Mouse (Mus musculus): Measurements from ENCODE around the gene Mtus2. TPM values are rescaled to one million over a fixed set of nuclear protein-coding genes. Genes with fewer than 3 reads are reported as not detected.
"Not testable (repeated sequence)": the region's sequence is repeated elsewhere in the genome, so short reads cannot be mapped to it uniquely, and the experiment has no call there.

Gene Mtus2
- polyA plus RNA-seq, 1 experiment from 2014 or later, result 27.7 TPM

DNA sequence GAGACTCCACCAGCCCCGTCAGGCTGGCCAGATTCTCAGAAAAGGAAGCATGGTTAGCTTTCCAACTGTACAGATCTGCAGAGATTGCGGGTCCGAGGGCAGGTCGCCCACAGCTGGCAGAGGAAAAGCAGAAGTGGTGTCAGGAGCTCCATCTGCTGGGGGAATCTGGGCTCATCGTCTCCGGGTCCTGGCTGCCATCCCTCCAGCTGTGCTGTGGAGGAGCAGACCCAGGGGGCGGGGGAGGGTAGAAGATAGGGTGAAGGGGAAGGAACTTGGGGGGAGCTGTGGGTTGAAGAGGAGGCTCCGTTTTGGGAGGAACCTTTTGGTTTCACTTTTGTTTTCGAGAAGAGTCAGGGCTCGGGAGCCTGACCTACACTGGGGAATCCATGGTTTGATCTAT, 353.7 kb downstream of the Mtus2 start:
- no peak for ATAC-seq (replicated peaks; ENCODE audit: low FRiP score, low TSS enrichment, low read depth)
- Histone ChIP-seq H3K27ac (ENCODE audit: low read depth) (no peak overlapping the region), H3K4me2 (ENCODE audit: low read length) (no peak overlapping the region), H3K27me3 (replicated peaks; ENCODE audit: control insufficient read depth, insufficient read depth, low read length) (no peaks in the 10 kb centered on the region), H3K4me3 (ENCODE audit: low read depth, low read length) (no peak overlapping the region), H3K9ac (ENCODE audit: low read length) (no peak overlapping the region), H3K4me1 (replicated peaks; ENCODE audit: control insufficient read depth, insufficient read depth, low read length) (no peaks in the 10 kb centered on the region), H3K36me3 (ENCODE audit: control insufficient read depth, insufficient read depth, low read length) (no peaks in the 10 kb centered on the region; the same call in 1 of the 2 replicates), H3K9me3 (ENCODE audit: control insufficient read depth, low read length) (no peaks in the 10 kb centered on the region)
- 62% methylated on average over 10 of the region's 10 CpGs for WGBS
- DNase-seq (ENCODE audit: low spot score), result no peak

- Histone ChIP-seq H3K27me3 (replicated peaks; ENCODE audit: control insufficient read depth, insufficient read depth, low read length) (no peaks in the 10 kb centered on the region), H3K9me3 (ENCODE audit: control insufficient read depth, low read length) (no peaks in the 10 kb centered on the region), H3K36me3 (ENCODE audit: control insufficient read depth, insufficient read depth, low read length) (no peaks in the 10 kb centered on the region), H3K4me3 (ENCODE audit: low read depth, low read length) (no peak overlapping the region), H3K9ac (ENCODE audit: low read length) (no peak overlapping the region), H3K4me2 (ENCODE audit: low read length) (no peak overlapping the region), H3K4me1 (replicated peaks; ENCODE audit: control insufficient read depth, insufficient read depth, low read length) (no peaks in the 10 kb centered on the region), H3K27ac (ENCODE audit: low read depth) (no peak overlapping the region)
- DNase-seq (ENCODE audit: low spot score), result no peak
- no peak for ATAC-seq (replicated peaks; ENCODE audit: low FRiP score, low TSS enrichment, low read depth)
- 59% methylated on average over 2 of the region's 2 CpGs for WGBS
These were observed 355.3 kb downstream of the Mtus2 start for GRCm38 (mm10) chr5:148312443-148312842.

DNA sequence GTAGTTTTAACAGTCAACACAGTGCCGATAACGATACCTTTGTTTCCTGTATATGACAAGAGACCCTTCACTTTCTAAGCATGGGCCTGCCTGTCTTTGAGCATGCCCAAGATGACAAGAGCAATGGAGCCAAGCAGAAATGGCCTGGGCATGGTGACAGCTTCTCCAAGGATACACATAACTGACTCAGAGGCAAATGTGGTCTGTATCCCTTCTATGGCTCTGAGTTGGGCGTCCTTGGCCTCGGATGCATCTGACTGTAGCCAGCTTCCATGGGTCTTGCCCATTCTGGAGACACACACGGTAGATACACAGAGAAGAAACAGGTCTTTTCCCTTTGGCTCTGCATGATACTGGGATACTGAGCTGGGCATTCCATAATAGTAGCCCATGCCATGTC, 357.8 kb downstream of the Mtus2 start:
- Histone ChIP-seq H3K9me3 (ENCODE audit: control insufficient read depth, low read length) (no peaks in the 10 kb centered on the region), H3K4me3 (ENCODE audit: low read depth, low read length) (no peak overlapping the region), H3K36me3 (ENCODE audit: control insufficient read depth, insufficient read depth, low read length) (no peaks in the 10 kb centered on the region), H3K27ac (ENCODE audit: low read depth) (no peak overlapping the region), H3K9ac (ENCODE audit: low read length) (no peak overlapping the region), H3K27me3 (replicated peaks; ENCODE audit: control insufficient read depth, insufficient read depth, low read length) (no peaks in the 10 kb centered on the region), H3K4me2 (ENCODE audit: low read length) (no peak overlapping the region), H3K4me1 (replicated peaks; ENCODE audit: control insufficient read depth, insufficient read depth, low read length) (no peaks in the 10 kb centered on the region)
- 94% methylated on average over 5 of the region's 5 CpGs for WGBS
- ATAC-seq (replicated peaks; ENCODE audit: low FRiP score, low TSS enrichment, low read depth), result no peak
- no peak for DNase-seq (ENCODE audit: low spot score)

GRCm38 (mm10) chr5:148325317-148325885, 368.3 kb downstream of the Mtus2 start:
- Histone ChIP-seq H3K9ac (ENCODE audit: low read length) (no peak overlapping the region), H3K4me3 (ENCODE audit: low read depth, low read length) (no peak overlapping the region), H3K27ac (ENCODE audit: low read depth) (no peak overlapping the region), H3K27me3 (replicated peaks; ENCODE audit: control insufficient read depth, insufficient read depth, low read length) (no peaks in the 10 kb centered on the region), H3K4me2 (ENCODE audit: low read length) (no peak overlapping the region), H3K9me3 (ENCODE audit: control insufficient read depth, low read length) (no peaks in the 10 kb centered on the region), H3K4me1 (replicated peaks; ENCODE audit: control insufficient read depth, insufficient read depth, low read length) (no peaks in the 10 kb centered on the region), H3K36me3 (ENCODE audit: control insufficient read depth, insufficient read depth, low read length) (no peaks in the 10 kb centered on the region)
- DNase-seq (ENCODE audit: low spot score) (peak; percentile 61), ATAC-seq (replicated peaks; ENCODE audit: low FRiP score, low TSS enrichment, low read depth) (no peak; the same call in 1 of the 2 replicates)
- 50% methylated on average over 4 of the region's 4 CpGs for WGBS

DNA sequence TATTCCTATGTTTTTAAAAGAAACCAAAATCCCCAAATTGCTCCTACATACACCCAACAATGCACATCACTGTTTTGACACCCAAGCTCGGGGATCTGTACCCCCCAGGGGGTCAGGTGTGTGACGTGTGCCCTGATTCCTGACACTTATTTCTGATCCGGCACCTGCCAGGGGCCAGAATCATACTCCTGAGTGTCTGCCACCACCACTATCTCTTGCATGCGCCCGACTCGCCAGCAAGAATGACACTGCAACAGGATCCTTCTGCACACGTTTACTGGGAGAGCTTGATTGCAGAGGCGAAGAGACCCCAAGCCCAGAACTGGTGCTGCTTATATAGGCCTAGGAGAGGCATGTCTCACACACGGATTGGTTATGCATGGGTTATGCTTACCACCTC, 369.2 kb downstream of the Mtus2 start:
- 93% methylated on average over 9 of the region's 9 CpGs for whole genome bisulfite sequencing

DNA sequence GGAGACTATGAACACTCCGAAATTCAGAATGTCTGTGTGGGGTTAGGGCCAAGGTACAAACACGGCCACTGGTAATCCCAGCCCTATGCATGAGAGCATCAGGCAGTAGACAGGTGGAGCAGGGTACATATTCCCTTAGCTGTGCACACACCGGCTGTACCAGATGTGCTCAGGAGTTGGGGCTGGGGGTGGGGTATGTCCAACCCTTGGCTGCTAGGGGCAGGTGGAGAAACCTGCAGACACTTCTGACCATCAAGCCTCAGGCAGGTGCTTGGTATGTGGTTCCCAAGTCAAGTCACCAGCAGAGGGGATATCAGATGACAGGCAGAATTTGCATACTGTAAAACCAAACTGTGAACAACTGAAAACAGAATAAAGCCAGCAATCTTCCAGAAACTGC, 371.9 kb downstream of the Mtus2 start:
- Histone ChIP-seq H3K27ac (ENCODE audit: low read depth) (no peak overlapping the region), H3K9me3 (ENCODE audit: control insufficient read depth, low read length) (no peaks in the 10 kb centered on the region), H3K9ac (ENCODE audit: low read length) (no peak overlapping the region), H3K36me3 (ENCODE audit: control insufficient read depth, insufficient read depth, low read length) (peaks cover 16% of the 10 kb centered on the region), H3K4me1 (replicated peaks; ENCODE audit: control insufficient read depth, insufficient read depth, low read length) (no peaks in the 10 kb centered on the region), H3K4me2 (ENCODE audit: low read length) (no peak overlapping the region), H3K27me3 (replicated peaks; ENCODE audit: control insufficient read depth, insufficient read depth, low read length) (no peaks in the 10 kb centered on the region), H3K4me3 (ENCODE audit: low read depth, low read length) (no peak overlapping the region)
- 93% methylated on average over 3 of the region's 3 CpGs for whole genome bisulfite sequencing
- ATAC-seq (replicated peaks; ENCODE audit: low FRiP score, low TSS enrichment, low read depth) (no peak), DNase-seq (ENCODE audit: low spot score) (no peak)

More for the DNA sequence above, 369.2 kb downstream of the Mtus2 start:
- H3K4me1 ChIP-seq (replicated peaks; ENCODE audit: control insufficient read depth, insufficient read depth, low read length); H3K27me3 ChIP-seq (replicated peaks; ENCODE audit: control insufficient read depth, insufficient read depth, low read length); H3K9ac ChIP-seq (ENCODE audit: low read length); DNase-seq (ENCODE audit: low spot score); H3K4me3 ChIP-seq (ENCODE audit: low read depth, low read length); H3K9me3 ChIP-seq (ENCODE audit: control insufficient read depth, low read length); ATAC-seq (replicated peaks; ENCODE audit: low FRiP score, low TSS enrichment, low read depth); H3K27ac ChIP-seq (ENCODE audit: low read depth); H3K4me2 ChIP-seq (ENCODE audit: low read length); H3K36me3 ChIP-seq (ENCODE audit: control insufficient read depth, insufficient read depth, low read length): not testable (repeated sequence)

GRCm38 (mm10) chr5:148331229-148331776, 374.2 kb downstream of the Mtus2 start:
- H3K36me3 ChIP-seq (ENCODE audit: control insufficient read depth, insufficient read depth, low read length), result peaks cover 17% of the 10 kb centered on the region
- no peak overlapping the region for H3K27ac ChIP-seq (ENCODE audit: low read depth)
- 84% methylated on average over 11 of the region's 11 CpGs for WGBS
- no peak overlapping the region for H3K9ac ChIP-seq (ENCODE audit: low read length)
- no peak overlapping the region for H3K4me3 ChIP-seq (ENCODE audit: low read depth, low read length)
- no peaks in the 10 kb centered on the region for H3K27me3 ChIP-seq (replicated peaks; ENCODE audit: control insufficient read depth, insufficient read depth, low read length)
- H3K4me1 ChIP-seq (replicated peaks; ENCODE audit: control insufficient read depth, insufficient read depth, low read length), result no peaks in the 10 kb centered on the region
- H3K9me3 ChIP-seq (ENCODE audit: control insufficient read depth, low read length), result no peaks in the 10 kb centered on the region
- ATAC-seq (replicated peaks; ENCODE audit: low FRiP score, low TSS enrichment, low read depth), result no peak
- H3K4me2 ChIP-seq (ENCODE audit: low read length), result no peak overlapping the region
- DNase-seq (ENCODE audit: low spot score), result no peak

GRCm38 (mm10) chr5:148331926-148332621, 375.0 kb downstream of the Mtus2 start:
- no peak overlapping the region for H3K27ac ChIP-seq (ENCODE audit: low read depth)

DNA sequence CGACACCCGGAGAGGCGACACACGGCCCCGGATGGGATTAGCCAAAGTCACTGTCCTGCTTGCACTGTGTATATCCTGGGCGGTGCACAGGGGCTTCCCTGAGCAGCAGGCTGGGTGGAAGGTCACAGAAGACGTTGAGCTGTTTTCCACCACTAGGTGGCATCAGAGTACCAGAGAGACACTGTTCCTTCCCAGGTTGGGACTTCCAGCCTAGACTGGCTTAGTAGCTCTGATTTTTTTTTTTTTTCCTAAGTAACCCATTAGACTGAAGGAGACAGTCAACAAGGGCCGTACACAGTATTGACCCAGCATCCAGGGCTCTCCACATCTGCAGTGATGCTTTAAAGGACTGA, 375.5 kb downstream of the Mtus2 start:
- WGBS, result 29% methylated on average over 8 of the region's 8 CpGs
- peak; percentile 68 for ATAC-seq (replicated peaks; ENCODE audit: low FRiP score, low TSS enrichment, low read depth)
- H3K4me3 ChIP-seq (ENCODE audit: low read depth, low read length), result no peak overlapping the region

More at GRCm38 (mm10) chr5:148331926-148332621, 375.0 kb downstream of the Mtus2 start:
- H3K9ac ChIP-seq (ENCODE audit: low read length), result no peak overlapping the region
- ATAC-seq (replicated peaks; ENCODE audit: low FRiP score, low TSS enrichment, low read depth), result peak; percentile 5; the same call in 1 of the 2 replicates
- H3K9me3 ChIP-seq (ENCODE audit: control insufficient read depth, low read length), result no peaks in the 10 kb centered on the region
- no peaks in the 10 kb centered on the region for H3K4me1 ChIP-seq (replicated peaks; ENCODE audit: control insufficient read depth, insufficient read depth, low read length)
- H3K36me3 ChIP-seq (ENCODE audit: control insufficient read depth, insufficient read depth, low read length), result peaks cover 24% of the 10 kb centered on the region
- no peak overlapping the region for H3K4me2 ChIP-seq (ENCODE audit: low read length)
- H3K4me3 ChIP-seq (ENCODE audit: low read depth, low read length), result no peak overlapping the region
- no peaks in the 10 kb centered on the region for H3K27me3 ChIP-seq (replicated peaks; ENCODE audit: control insufficient read depth, insufficient read depth, low read length)
- no peak for DNase-seq (ENCODE audit: low spot score)
- WGBS, result 86% methylated on average over 18 of the region's 18 CpGs

More for the DNA sequence above, 375.5 kb downstream of the Mtus2 start:
- DNase-seq (ENCODE audit: low spot score), result peak; percentile 87
- no peak overlapping the region for H3K9ac ChIP-seq (ENCODE audit: low read length)
- H3K4me1 ChIP-seq (replicated peaks; ENCODE audit: control insufficient read depth, insufficient read depth, low read length), result no peaks in the 10 kb centered on the region
- H3K9me3 ChIP-seq (ENCODE audit: control insufficient read depth, low read length), result no peaks in the 10 kb centered on the region
- H3K36me3 ChIP-seq (ENCODE audit: control insufficient read depth, insufficient read depth, low read length), result peaks cover 24% of the 10 kb centered on the region
- no peak overlapping the region for H3K27ac ChIP-seq (ENCODE audit: low read depth)
- H3K27me3 ChIP-seq (replicated peaks; ENCODE audit: control insufficient read depth, insufficient read depth, low read length), result no peaks in the 10 kb centered on the region
- H3K4me2 ChIP-seq (ENCODE audit: low read length), result no peak overlapping the region

Measured in intestine, embryonic 14.5 days (tissue).